Mouse (Mus musculus) liver, adult 2 months (tissue): ENCODE measurements around the gene Lmf1. TPM values are rescaled to one million over a fixed set of nuclear protein-coding genes. Genes with fewer than 3 reads are reported as not detected.

Experiments
- DNase-seq: peaks from one replicate; pipeline ENCODE4 v3.0.0-alpha.2; 2011; ENCODE audit warnings: low read depth, low spot score; ENCODE audit errors: extremely low read depth
- H3K27ac ChIP-seq: fragments of 200-500 bp; replicated peaks from 2 replicates; pipeline ENCODE4 v1.5.1; 2012; ENCODE audit warnings: low read depth, mild to moderate bottlenecking, control low read depth, inconsistent platforms, low read length; ENCODE audit not compliant: insufficient read depth
- H3K27me3 ChIP-seq: fragments of 200-500 bp; 2 replicates; pipeline ENCODE4 v1.6.1; 2012; ENCODE audit warnings: mild to moderate bottlenecking, moderate library complexity, low read length, inconsistent platforms; ENCODE audit not compliant: control insufficient read depth, insufficient read depth
- H3K36me3 ChIP-seq: fragments of 200-500 bp; 2 replicates; pipeline ENCODE4 v1.6.1; 2012; ENCODE audit warnings: low read length, inconsistent platforms; ENCODE audit not compliant: control insufficient read depth, insufficient read depth
- H3K4me1 ChIP-seq: fragments of 200-500 bp; 2 replicates; pipeline ENCODE4 v1.6.1; 2011; ENCODE audit warnings: low read length; ENCODE audit not compliant: control insufficient read depth, insufficient read depth
- H3K4me3 ChIP-seq: fragments of 200-500 bp; 2 replicates; pipeline ENCODE4 v1.5.1; 2011; ENCODE audit warnings: low read depth, mild to moderate bottlenecking, control low read depth, low read length, moderate library complexity; ENCODE audit not compliant: insufficient read depth
- H3K79me2 ChIP-seq: fragments of 200-500 bp; 2 replicates; pipeline ENCODE4 v1.6.1; 2012; ENCODE audit warnings: inconsistent platforms, mild to moderate bottlenecking, low read length, moderate library complexity; ENCODE audit not compliant: control insufficient read depth, insufficient read depth
- H3K9ac ChIP-seq: fragments of 200-500 bp; 2 replicates; pipeline ENCODE4 v1.6.1; 2012; ENCODE audit warnings: low read depth, mild to moderate bottlenecking, control low read depth, inconsistent platforms, low read length
- CTCF ChIP-seq: fragments of 200-500 bp; IDR thresholded peaks from 2 replicates; pipeline ENCODE4 v1.5.1; 2011; ENCODE audit warnings: low read depth, low read length, control low read depth
- POLR2A ChIP-seq: fragments of 200-500 bp; IDR thresholded peaks from 2 replicates; pipeline ENCODE4 v1.6.1; 2011; ENCODE audit warnings: low read length, control low read depth; ENCODE audit not compliant: insufficient read depth; ENCODE audit errors: extremely low read depth
- WGBS: fragments of 180-500 bp; shearing (Covaris S2); methylation state at CpG from one replicate; pipeline ENCODE4 v1.1.7; 2018; 5-methylcytosine and 5-hydroxymethylcytosine counted together
- polyA plus RNA-seq: library from polyadenylated mRNA; depleted of rRNA; stranded (reverse); fragments of >200 nt; gene quantifications from 2 replicates; pipeline ENCODE4 v1.2.3, GENCODE M21; 2012
- total RNA-seq: library from RNA; depleted of rRNA; stranded (reverse); fragments of >200 nt; gene quantifications from 2 replicates; pipeline ENCODE4 v1.2.3, GENCODE M21; 2014

The Lmf1 gene
- total and polyA plus RNA-seq, 2 experiments, result 26.9 to 38.4 TPM

DNA sequence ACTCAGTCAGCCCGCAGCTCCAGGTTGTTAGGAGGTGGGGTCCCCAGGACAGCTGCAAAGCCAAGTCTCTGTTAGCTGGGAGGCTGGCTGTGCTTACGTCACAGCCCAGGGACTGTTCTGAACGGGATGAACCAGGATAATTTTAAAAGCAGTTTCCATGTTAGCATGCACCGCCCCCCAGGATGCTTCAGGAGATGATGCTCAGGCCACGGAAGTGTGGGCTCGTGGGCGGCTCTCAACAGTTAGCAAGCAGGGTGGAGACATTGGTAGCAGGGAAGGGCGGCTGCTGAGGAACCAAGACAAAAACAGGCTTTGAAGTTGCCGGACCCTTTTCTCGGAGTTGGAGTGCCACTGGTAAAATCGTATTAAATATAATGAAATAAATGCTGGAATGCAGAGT lies 45.0 kb downstream of the Lmf1 start:
- WGBS, result 92% methylated on average over 11 of the region's 11 CpGs
- Histone ChIP-seq H3K36me3 (no peaks in the 10 kb centered on the region), H3K79me2 (no peaks in the 10 kb centered on the region), H3K27ac (no peak overlapping the region), H3K27me3 (no peaks in the 10 kb centered on the region), H3K4me1 (no peaks in the 10 kb centered on the region), H3K9ac (no peak overlapping the region), H3K4me3 (no peak overlapping the region)
- TF ChIP-seq POLR2A (no peak), CTCF (no peak)
- no peak for DNase-seq

DNA sequence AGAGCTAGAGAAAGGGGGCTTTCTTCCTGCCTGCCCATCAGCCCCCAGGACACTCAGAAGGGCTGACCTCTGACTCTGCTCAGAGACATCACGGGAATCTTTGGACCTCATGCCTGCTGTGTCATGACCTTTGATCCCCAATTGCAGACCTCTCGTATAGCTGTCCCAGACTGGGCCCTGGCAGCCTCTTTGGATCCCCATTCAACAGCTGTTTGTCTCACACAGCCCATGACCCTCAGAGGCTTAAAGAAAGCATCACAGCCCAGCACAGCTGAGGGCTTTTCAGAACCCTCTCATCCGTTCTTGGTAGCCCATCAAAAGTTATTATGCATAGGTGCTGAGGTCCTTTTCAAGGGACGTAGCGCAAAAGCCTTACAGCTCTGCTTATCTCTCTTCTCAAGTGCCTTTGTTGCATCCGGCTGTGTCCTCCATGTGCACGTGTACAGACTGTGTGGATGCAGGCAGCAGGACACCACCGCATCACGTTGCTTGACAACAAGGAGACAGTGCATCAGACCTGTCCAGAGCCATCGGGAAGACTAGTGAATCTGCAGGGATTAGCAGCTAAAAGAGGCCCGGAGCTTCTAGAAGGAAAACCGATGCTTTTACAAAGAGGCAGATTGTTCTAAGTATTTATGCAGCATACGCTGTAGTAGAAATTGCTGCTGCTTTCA lies 45.7 kb downstream of the Lmf1 start:
- TF ChIP-seq POLR2A (no peak), CTCF (no peak)
- WGBS, result 77% methylated on average over 13 of the region's 13 CpGs
- Histone ChIP-seq H3K27me3 (no peaks in the 10 kb centered on the region), H3K4me1 (no peaks in the 10 kb centered on the region), H3K27ac (no peak overlapping the region), H3K9ac (no peak overlapping the region), H3K4me3 (no peak overlapping the region), H3K79me2 (no peaks in the 10 kb centered on the region), H3K36me3 (no peaks in the 10 kb centered on the region)
- peak; percentile 9 for DNase-seq

DNA sequence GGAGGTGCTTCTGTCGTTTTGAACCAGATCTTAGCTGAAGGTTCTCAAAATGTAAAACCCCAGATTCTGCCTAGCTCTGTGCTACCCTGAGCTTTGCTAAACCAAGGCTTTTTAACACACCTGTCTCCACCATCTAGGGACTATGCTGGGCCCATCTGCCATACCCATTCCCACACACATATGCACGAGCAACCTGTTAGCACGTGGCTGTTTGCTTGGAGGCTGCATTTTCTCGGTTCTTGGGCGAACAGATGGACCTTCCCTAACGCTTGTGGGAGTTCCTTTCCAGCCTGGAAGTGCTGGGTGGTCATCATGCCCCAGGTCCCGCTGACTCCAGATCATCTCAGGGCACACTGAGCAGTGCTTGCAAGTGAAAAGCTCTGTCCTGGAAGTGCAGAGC lies 46.4 kb downstream of the Lmf1 start:
- H3K4me1 ChIP-seq, result no peaks in the 10 kb centered on the region
- no peaks in the 10 kb centered on the region for H3K79me2 ChIP-seq
- 92% methylated on average over 7 of the region's 7 CpGs for WGBS
- H3K4me3 ChIP-seq, result no peak overlapping the region
- H3K27me3 ChIP-seq, result no peaks in the 10 kb centered on the region
- no peak for TF ChIP-seq POLR2A
- no peak for TF ChIP-seq CTCF
- DNase-seq, result no peak
- no peak overlapping the region for H3K27ac ChIP-seq
- no peak overlapping the region for H3K9ac ChIP-seq
- H3K36me3 ChIP-seq, result no peaks in the 10 kb centered on the region

DNA sequence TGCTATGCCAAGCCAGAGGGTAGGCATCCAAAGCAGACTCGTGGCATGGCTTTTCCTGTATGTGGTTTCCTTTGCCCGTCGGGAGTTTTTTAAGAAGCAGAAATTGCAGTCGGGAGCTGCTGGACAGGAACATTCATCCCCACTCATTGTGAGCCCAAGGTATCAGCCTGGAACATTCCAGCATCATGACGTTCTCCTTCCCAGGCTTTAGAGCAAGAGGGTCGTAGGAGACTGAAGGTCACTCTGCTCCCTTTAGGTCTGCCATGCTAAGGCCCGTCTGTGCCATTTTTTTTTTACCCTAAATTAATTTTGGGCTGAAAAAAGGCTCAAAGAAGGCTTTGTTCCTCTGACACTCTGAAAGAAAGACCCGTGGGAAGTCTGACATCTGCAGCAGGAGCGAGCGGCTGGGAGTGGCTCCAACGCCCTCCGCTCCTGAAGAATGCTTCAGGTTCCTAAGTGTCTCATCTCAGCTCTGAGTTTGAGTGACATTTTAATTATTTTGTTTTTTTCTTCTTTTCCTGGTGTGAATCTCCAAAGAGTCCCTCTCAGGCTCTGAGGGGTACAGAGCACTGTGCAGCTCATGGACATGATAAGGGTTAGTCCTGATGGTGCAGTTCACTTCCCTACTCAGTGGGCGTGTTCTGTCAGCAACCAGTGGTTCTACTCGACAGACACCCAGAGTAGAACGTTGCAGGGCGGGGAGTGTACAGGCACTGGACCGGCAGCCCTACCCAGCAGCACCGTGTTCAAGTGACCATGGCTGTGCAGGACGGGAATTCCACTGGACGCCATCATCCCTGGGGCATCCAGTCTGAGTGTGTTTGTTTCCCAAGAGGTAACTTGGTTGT lies 47.5 kb downstream of the Lmf1 start:
- Histone ChIP-seq H3K27me3 (no peaks in the 10 kb centered on the region), H3K36me3 (no peaks in the 10 kb centered on the region), H3K79me2 (no peaks in the 10 kb centered on the region), H3K4me3 (no peak overlapping the region), H3K4me1 (no peaks in the 10 kb centered on the region), H3K9ac (no peak overlapping the region), H3K27ac (no peak overlapping the region)
- DNase-seq, result no peak
- 92% methylated on average over 20 of the region's 20 CpGs for WGBS
- TF ChIP-seq CTCF (no peak), POLR2A (no peak)

DNA sequence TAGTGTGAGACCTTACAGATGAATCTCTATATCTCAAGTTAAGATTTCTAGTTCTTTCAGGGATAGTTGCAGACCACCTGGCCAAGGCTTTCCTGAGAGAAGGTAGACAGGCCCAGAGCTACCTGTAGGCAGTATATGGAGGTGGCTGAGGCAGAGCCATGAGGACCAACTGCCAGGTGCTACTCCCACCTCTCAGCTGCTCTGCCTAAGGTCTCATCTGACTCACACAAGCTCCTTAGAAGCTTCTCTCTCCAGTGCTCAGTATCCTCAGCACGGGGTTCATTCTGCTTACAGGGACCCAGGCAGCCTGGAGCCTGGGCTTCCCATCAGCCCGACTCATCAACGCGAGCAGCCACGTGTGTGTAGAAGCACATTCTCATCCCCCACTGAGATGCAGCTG lies 51.4 kb downstream of the Lmf1 start:
- H3K36me3 ChIP-seq, result no peaks in the 10 kb centered on the region
- no peak overlapping the region for H3K4me3 ChIP-seq
- DNase-seq, result no peak
- no peak overlapping the region for H3K27ac ChIP-seq
- 93% methylated on average over 5 of the region's 5 CpGs for WGBS
- no peak for TF ChIP-seq POLR2A
- no peak for TF ChIP-seq CTCF
- no peak overlapping the region for H3K9ac ChIP-seq
- no peaks in the 10 kb centered on the region for H3K27me3 ChIP-seq
- no peaks in the 10 kb centered on the region for H3K4me1 ChIP-seq
- no peaks in the 10 kb centered on the region for H3K79me2 ChIP-seq

DNA sequence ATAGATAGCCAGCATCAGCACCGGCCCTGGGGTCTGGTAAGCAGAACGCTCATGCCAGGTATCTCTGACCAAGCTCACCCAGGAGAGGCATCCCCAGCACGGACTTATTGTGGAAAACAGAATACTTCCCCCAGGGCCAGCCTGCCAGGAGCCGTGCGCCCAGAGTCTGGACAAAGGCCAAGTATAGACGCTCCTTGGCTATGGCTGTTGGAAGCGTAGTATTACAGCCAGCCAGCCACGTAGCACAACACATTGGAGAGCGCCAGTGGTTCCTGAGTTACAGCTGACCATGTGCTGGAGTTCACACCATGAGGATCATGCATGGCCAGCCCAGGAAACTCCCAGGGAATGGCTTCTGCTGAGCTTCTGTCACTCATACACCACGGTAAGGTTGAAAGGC lies 55.2 kb downstream of the Lmf1 start:
- no peak overlapping the region for H3K9ac ChIP-seq

More for the DNA sequence above, 55.2 kb downstream of the Lmf1 start:
- WGBS, result 83% methylated on average over 10 of the region's 10 CpGs
- no peak for TF ChIP-seq CTCF
- no peak for TF ChIP-seq POLR2A
- Histone ChIP-seq H3K4me3 (no peak overlapping the region), H3K36me3 (no peaks in the 10 kb centered on the region), H3K27ac (no peak overlapping the region), H3K79me2 (no peaks in the 10 kb centered on the region), H3K4me1 (peaks cover 6% of the 10 kb centered on the region), H3K27me3 (no peaks in the 10 kb centered on the region)
- no peak for DNase-seq
